Mouse (Mus musculus) heart, embryonic 10.5 days (tissue): ENCODE results near the gene Gm815. TPM values are rescaled to one million over a fixed set of nuclear protein-coding genes. Genes with fewer than 3 reads are reported as not detected.

Experiments
- DNase-seq: peaks from one replicate; pipeline ENCODE4 v3.0.0-alpha.2; 2017; ENCODE audit warnings: low spot score
- H3K27ac ChIP-seq: fragments of 300-500 bp; sonication (generic); 2 replicates; pipeline ENCODE4 v1.5.1; 2016; ENCODE audit warnings: mild to moderate bottlenecking
- H3K27me3 ChIP-seq: fragments of 300-500 bp; sonication (generic); 2 replicates; pipeline ENCODE4 v1.6.1; 2016; ENCODE audit warnings: mild to moderate bottlenecking; ENCODE audit not compliant: poor library complexity, insufficient read depth, severe bottlenecking
- H3K36me3 ChIP-seq: fragments of 300-500 bp; sonication (generic); 2 replicates; pipeline ENCODE4 v1.6.1; 2016; ENCODE audit warnings: mild to moderate bottlenecking, moderate library complexity
- H3K4me1 ChIP-seq: fragments of 300-500 bp; sonication (generic); 2 replicates; pipeline ENCODE4 v1.6.1; 2016; ENCODE audit warnings: mild to moderate bottlenecking
- H3K4me3 ChIP-seq: fragments of 300-500 bp; sonication (generic); 2 replicates; pipeline ENCODE4 v1.5.1; 2016; ENCODE audit warnings: mild to moderate bottlenecking, moderate library complexity
- H3K9me3 ChIP-seq: fragments of 300-500 bp; sonication (generic); 2 replicates; pipeline ENCODE4 v1.6.1; 2016; ENCODE audit warnings: mild to moderate bottlenecking, moderate library complexity
- WGBS: fragments of 180-500 bp; shearing (Covaris S2); methylation state at CpG from one replicate; pipeline ENCODE4 v1.1.7; 2016; 5-methylcytosine and 5-hydroxymethylcytosine counted together
- polyA plus RNA-seq: library from polyadenylated mRNA; unstranded; fragments of >200 nt; fragmentation: Nextera tagmentation; extraction: Ambion mirVana; gene quantifications from 2 replicates; pipeline ENCODE4 v1.2.1, GENCODE M21; 2016

Gene Gm815
- polyA plus RNA-seq, 1 experiment from 2014 or later, result not detected

DNA sequence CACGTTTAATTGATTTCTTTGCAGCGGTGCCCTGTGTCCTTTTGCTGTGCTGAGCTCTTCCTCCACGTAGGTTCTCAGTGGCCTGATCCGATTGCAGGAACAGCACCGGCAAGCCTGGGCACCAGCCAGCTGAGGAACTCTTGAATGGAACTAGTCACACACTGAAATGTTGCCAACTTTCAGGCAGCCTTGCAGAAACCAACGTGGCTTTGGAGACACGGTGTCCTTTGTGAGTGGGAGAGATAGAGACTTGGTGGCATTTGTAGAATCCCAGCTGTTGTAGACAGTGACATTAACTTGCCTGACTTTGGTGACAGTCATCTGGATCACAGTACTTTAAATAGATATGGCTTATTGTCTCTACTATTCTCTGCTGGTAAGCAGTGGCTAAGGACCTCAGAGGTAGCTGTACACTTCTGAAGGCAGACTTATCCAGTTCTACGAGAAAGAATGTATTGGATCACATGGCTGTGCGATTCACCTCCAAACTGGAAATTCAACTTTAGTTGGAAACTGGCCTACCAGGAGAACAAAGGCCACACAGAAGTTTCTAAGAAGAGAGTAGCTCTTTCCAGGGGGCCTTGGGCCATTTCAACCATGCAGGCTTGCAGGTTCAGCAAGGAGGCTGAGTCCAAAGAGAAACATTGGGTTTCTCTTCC, 5.8 kb downstream of the Gm815 start:
- H3K27ac ChIP-seq, result no peak overlapping the region
- WGBS, result 78% methylated on average over 9 of the region's 9 CpGs
- no peak for DNase-seq

DNA sequence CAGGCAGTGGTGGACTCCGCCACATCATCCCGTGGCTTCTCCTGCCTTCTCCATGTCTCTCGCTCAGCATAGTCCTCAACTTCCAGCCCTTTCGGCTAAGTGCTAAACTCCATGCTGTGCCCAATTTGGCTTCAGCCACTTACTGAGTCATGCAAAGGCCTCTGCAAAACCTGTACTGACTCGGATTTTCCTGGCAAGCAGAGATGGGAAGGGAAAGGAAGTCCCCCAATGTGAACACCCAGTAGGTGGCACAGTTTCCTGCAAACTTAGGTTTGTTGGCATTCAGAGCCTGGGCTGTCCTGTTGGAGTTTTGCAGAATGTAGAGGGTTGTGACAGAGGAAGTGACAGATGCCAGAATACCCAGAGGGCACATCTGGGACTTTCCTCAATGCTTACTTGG, 7.2 kb downstream of the Gm815 start:
- Histone ChIP-seq H3K27me3 (no peaks in the 10 kb centered on the region), H3K36me3 (no peaks in the 10 kb centered on the region), H3K4me1 (peaks cover 5% of the 10 kb centered on the region; the same call in 1 of the 2 replicates), H3K9me3 (no peaks in the 10 kb centered on the region), H3K27ac (no peak overlapping the region), H3K4me3 (no peak overlapping the region)
- DNase-seq, result no peak
- WGBS, result 33% methylated on average over 5 of the region's 5 CpGs

More for the DNA sequence above, 5.8 kb downstream of the Gm815 start:
- H3K36me3 ChIP-seq, result no peaks in the 10 kb centered on the region
- H3K9me3 ChIP-seq, result no peaks in the 10 kb centered on the region
- peaks cover 5% of the 10 kb centered on the region; the same call in 1 of the 2 replicates for H3K4me1 ChIP-seq
- H3K4me3 ChIP-seq, result no peak overlapping the region
- H3K27me3 ChIP-seq, result no peaks in the 10 kb centered on the region

DNA sequence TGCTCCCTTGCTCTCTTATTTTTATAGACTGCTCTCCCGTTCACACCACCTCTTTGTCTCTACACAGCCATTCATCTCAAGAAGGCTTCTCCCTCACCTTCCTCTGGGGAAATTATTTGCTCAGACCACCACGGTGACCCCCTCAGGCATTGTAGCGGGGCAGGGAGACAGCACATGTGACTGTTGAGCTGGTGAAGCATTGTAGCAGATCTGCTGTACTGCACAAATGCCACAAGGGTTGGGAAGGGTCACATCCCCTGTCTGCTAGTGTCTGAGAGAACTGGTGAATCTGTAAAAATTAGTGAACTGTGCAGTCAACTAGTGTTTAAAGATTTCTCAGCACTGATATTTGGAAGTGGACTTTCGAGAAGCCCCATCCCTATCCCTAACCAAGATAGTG, 16.5 kb downstream of the Gm815 start:
- H3K27ac ChIP-seq, result no peak overlapping the region
- H3K9me3 ChIP-seq, result peaks cover 4% of the 10 kb centered on the region; the same call in 1 of the 2 replicates
- no peaks in the 10 kb centered on the region for H3K36me3 ChIP-seq
- H3K4me1 ChIP-seq, result peaks cover 4% of the 10 kb centered on the region
- 36% methylated on average over 4 of the region's 4 CpGs for WGBS
- no peak overlapping the region for H3K4me3 ChIP-seq
- no peaks in the 10 kb centered on the region for H3K27me3 ChIP-seq
- no peak for DNase-seq

DNA sequence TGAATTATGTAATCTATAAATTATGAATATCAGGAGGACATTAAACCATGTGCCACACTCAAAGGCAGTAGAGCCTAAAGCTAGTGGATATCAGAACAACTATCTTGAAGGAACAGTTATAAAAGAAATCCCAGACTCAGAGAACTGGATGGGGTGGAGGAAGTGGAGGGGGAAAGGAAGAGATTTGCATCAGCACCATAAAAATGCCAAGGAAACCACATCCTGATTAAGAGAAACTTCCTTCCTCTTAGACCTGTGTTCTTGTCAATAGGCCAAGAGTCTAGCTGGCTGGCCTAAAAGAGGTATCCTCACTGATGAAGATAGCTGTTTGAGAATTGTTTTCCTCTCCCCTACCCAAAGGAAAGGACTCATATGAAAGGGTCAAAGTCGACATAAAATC, 28.6 kb downstream of the Gm815 start:
- Histone ChIP-seq H3K4me1 (no peaks in the 10 kb centered on the region; the same call in 1 of the 2 replicates), H3K4me3 (no peak overlapping the region), H3K27me3 (no peaks in the 10 kb centered on the region), H3K36me3 (no peaks in the 10 kb centered on the region), H3K27ac (no peak overlapping the region), H3K9me3 (no peaks in the 10 kb centered on the region)
- 49% methylated on average over 1 of the region's 1 CpGs for WGBS
- DNase-seq, result no peak

DNA sequence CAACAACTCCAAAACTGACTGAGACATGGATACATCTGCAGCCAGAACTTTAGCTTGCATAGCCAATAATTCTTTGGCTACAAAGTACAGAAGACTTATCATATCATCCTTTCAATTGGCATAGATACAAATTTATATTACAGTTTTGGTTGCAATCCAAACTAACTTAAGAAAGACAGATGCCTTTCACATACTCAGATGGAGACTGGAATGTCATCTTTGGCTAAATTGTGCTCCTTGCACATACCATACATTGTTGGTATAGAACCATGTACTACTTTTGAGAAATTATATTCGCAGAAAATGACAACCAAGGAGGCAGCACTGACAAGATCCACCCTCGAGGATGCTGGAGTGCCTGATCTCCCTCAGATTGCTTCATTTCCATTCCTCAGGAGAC, 35.1 kb downstream of the Gm815 start:
- H3K27me3 ChIP-seq, result no peaks in the 10 kb centered on the region
- H3K4me1 ChIP-seq, result no peaks in the 10 kb centered on the region
- H3K4me3 ChIP-seq, result no peak overlapping the region
- WGBS, result 78% methylated on average over 2 of the region's 2 CpGs
- no peaks in the 10 kb centered on the region for H3K36me3 ChIP-seq
- no peaks in the 10 kb centered on the region for H3K9me3 ChIP-seq
- no peak for DNase-seq
- no peak overlapping the region for H3K27ac ChIP-seq

DNA sequence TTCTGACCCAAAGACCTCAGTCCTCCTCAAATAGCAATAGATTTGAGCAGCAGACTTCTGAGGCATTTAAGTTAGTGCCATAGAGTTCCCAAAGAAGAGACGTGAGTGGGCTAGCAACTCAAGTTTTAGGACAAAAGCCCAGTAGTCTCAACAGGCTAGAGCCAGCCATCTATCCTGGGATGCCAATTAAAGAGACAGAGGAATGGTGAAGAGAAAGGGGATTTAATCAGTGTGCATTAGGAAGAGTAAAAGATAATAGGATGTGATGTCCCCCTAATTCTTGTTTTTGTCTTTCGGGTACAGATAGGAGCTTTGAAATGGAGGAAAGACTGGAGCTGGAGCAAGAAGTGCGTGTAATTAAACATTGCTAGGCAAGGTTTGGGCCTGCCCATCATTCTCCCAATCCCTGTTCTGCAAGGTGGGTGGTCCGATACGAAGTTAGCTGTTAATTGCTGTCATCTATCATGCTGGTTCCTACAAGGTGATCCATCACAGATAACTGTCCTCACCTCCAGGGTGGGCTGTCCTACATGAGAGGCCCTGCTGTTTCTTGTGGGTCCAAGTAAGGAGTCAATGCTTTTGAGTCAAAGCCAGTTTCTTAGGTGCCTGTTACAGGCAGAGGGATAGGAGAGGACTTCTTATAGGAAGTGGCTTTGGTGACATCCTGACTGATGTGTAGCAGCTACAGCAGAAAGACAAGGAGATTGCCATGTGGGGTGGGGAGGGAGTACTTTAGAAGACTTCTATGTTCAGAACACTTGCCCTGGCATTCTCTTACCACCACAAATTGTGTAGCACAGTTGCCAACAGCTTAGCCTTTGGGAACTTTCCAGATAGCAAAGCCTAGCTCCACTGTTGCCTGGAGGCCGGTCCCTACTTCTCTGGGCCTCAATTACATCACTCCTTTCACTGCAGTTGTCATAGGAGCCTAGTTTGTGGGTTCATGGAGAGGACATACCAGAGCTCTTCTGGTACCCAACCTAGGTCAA, 44.9 kb downstream of the Gm815 start:
- Histone ChIP-seq H3K4me1 (no peaks in the 10 kb centered on the region), H3K27ac (no peak overlapping the region), H3K9me3 (no peaks in the 10 kb centered on the region), H3K4me3 (no peak overlapping the region), H3K27me3 (no peaks in the 10 kb centered on the region; the same call in 1 of the 2 replicates), H3K36me3 (no peaks in the 10 kb centered on the region)
- no peak for DNase-seq
- WGBS, result 50% methylated on average over 6 of the region's 6 CpGs

DNA sequence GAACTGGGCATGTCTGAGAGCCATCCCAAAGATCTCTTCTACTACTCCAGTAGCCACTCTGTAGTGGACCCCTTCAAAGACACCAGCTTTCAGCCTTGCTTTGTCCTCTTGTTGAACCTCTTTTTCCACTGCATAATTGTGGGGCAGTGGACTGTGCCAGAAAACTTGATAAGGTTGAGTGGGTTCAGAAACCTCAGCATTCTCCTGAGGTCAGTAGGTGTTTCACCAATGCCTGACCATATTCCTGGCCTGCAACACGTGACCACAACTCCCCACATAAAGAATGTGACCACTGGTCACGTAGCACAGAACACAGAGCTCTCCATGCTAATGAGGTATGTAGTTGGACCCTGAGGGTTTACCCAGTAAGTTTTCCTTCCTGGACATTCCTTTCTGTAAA, 48.5 kb downstream of the Gm815 start:
- Histone ChIP-seq H3K4me1 (no peaks in the 10 kb centered on the region), H3K36me3 (no peaks in the 10 kb centered on the region), H3K27me3 (no peaks in the 10 kb centered on the region; the same call in 1 of the 2 replicates), H3K4me3 (no peak overlapping the region), H3K27ac (no peak overlapping the region), H3K9me3 (no peaks in the 10 kb centered on the region)
- DNase-seq, result no peak
- 64% methylated on average over 2 of the region's 2 CpGs for WGBS
